Mouse (Mus musculus) kidney, postnatal 14 days (tissue): ENCODE data around the gene Ppp1r13l.

Source experiments
- DNase-seq: peaks from one replicate; pipeline ENCODE4 v3.0.0; 2022; ENCODE audit warnings: mixed read lengths

Gene Ppp1r13l

DNA sequence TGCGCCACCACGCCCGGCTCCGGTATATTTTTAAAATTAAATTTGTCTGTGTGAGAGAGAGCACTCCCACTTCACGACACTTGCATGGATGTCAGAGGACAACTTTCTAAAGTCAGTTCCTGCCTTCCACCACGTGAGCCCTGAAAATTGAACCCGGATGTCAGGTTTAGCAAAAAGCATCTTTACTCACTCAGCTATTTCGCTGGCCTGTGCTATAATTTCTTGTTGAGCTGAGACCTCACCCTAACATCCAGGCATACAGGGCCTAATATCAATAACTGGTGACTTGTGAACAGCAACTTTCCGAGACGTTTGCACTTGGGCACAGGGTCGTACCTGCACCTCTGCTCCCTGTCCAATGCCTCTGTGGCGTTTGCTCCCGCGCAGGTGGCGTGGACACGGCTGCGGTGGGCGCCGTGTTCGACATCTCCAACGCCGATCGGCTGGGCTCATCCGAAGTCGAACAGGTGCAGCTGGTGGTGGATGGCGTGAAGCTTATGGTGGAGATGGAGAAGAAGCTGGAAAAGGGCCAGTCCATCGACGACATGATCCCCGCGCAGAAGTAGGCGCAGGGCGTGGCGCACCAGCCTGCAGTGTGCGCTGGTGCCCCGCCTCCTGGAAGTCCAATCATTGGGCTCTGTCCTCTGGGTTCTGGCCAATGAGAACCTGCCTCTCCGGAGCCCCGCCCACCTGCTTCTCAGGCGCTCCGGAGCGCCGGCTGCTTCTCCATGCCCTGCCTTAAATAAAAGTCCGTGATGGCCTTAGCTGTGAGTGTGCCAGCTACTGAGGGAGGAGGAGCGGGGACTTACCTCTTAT, 61.5 kb downstream of the Ppp1r13l start:
- DNase-seq, result peak; percentile 93

- DNase-seq, result no peak
Observed at GRCm38 (mm10) chr7:19423083-19423482, 63.5 kb downstream of the Ppp1r13l start.

DNA sequence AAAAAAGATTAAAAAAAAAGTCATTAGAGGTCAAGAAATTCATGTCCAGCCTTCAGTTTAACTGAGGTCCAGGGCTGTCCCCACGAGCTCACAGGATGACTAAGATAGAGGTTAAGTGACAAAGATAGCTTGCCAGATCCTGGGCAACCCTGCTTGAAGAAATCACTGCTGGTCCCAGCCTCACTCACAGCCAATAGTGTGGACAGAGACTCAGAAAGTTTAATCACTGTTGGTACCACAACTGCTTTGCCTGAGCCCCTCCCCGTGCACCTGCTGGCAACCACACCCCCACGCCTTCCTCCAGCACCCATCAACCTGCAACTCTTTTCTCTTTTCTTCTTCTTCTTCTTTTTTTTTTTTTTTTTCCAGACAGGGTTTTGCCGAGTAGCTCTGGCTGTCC, 64.5 kb downstream of the Ppp1r13l start:
- no peak for DNase-seq

GRCm38 (mm10) chr7:19426349-19426748, 66.8 kb downstream of the Ppp1r13l start:
- DNase-seq, result no peak

- no peak for DNase-seq
Observed at GRCm38 (mm10) chr7:19426888-19427287, 67.3 kb downstream of the Ppp1r13l start.
